Mouse (Mus musculus) small intestine, adult 10 weeks (tissue): ENCODE measurements around the gene Ankrd44. TPM values are rescaled to one million over a fixed set of nuclear protein-coding genes. Genes with fewer than 3 reads are reported as not detected.

ENCODE experiments used
- polyA plus RNA-seq: library from polyadenylated mRNA; stranded (reverse); fragments of 350-450 nt; fragmentation: Illumina TruSeq; extraction: RNeasy Lipid Tissue Mini Kit (QIAGEN cat#74804); gene quantifications from one replicate; pipeline ENCODE4 v1.2.3, GENCODE M21; 2014; ENCODE audit warnings: low replicate concordance

Ankrd44 gene
- 21.1 TPM for polyA plus RNA-seq

GRCm38 (mm10) chr1:54925971-54926771, at the start of gene Ankrd44:
Gene Ankrd44, minus strand, starts transcription at chr1:54926387.

Other genes with a start within 250 kb of the Ankrd44 start
- gene Sf3b1, start 101.1 kb upstream of the Ankrd44 start, polyA plus RNA-seq: 419 TPM
- gene Coq10b, start 126.4 kb upstream of the Ankrd44 start, polyA plus RNA-seq: 169 TPM
- 332 TPM for gene Hspe1, start 161.7 kb upstream of the Ankrd44 start, polyA plus RNA-seq
- gene Hspd1, start 161.9 kb upstream of the Ankrd44 start, polyA plus RNA-seq: 483 TPM
- gene Mob4, start 204.8 kb upstream of the Ankrd44 start, polyA plus RNA-seq: 270 TPM